9 mouse cellular contexts compared by ENCODE assay signal in the genomic region with DNA sequence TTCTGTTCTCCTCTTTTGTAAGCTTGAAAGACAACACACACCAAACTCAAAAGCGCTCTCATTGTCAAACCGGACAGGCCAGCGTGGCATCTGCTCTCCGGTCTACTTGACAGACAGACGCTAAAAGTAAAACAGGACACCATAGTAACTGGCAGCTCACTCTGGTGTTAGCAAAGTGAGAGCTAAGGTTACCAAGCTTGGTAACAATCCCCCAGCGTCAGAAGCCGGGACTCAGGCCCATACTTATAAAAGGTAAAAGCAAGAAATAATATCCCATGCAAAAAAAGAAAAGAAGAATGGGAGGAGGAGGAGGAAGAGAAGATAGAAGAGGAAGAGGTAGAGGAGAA. TPM values are rescaled to one million over a fixed set of nuclear protein-coding genes. Genes with fewer than 3 reads are reported as not detected.
DNase-seq lines count a peak whose midpoint lies in the region; ATAC-seq lines count a peak whose summit lies in the region.
"Had no signal": no experiment of that assay in that cellular context is flagged by ENCODE, and none has a peak within 500 bp of the region (broad histone marks: within the 10 kb centered on the region; RNA-seq: fewer than 3 reads in every experiment).

No protein-coding gene starts in this region.

- peak overlapping the region; percentile 31 for H3K4me3 ChIP-seq in heart, embryonic 16.5 days (ENCODE audit: low read length)
- H3K4me3 ChIP-seq in embryonic facial prominence, embryonic 11.5 days (ENCODE audit: low read depth, low read length) = peak overlapping the region; percentile 23
- H3K4me3 ChIP-seq in intestine, embryonic 16.5 days (ENCODE audit: low read length) = peak overlapping the region; percentile 34
- H3K4me3 ChIP-seq in midbrain, embryonic 16.5 days (ENCODE audit: low read depth, low read length) = peak overlapping the region; percentile 45

- H3K9me3 ChIP-seq in heart, embryonic 16.5 days (replicated peaks; ENCODE audit: control insufficient read depth, low read length) = no peaks in the 10 kb centered on the region; the same call in 1 of the 2 replicates
- no peaks in the 10 kb centered on the region for H3K9me3 ChIP-seq in embryonic facial prominence, embryonic 11.5 days (replicated peaks; ENCODE audit: control insufficient read depth, low read length)
- no peaks in the 10 kb centered on the region for H3K9me3 ChIP-seq in intestine, embryonic 16.5 days (ENCODE audit: control insufficient read depth, low read length)
- no peaks in the 10 kb centered on the region for H3K9me3 ChIP-seq in midbrain, embryonic 16.5 days (replicated peaks; ENCODE audit: control insufficient read depth, low read length, poor library complexity, severe bottlenecking)

- peak overlapping the region; percentile 58 for H3K4me2 ChIP-seq in heart, embryonic 16.5 days (ENCODE audit: low read depth, low read length)
- H3K4me2 ChIP-seq in embryonic facial prominence, embryonic 11.5 days (ENCODE audit: low read depth, low read length) = peak overlapping the region; percentile 62
- peak overlapping the region; percentile 57 for H3K4me2 ChIP-seq in intestine, embryonic 16.5 days (ENCODE audit: low read depth, low read length)
- H3K4me2 ChIP-seq in midbrain, embryonic 16.5 days (ENCODE audit: low read length) = peak overlapping the region; percentile 92

- H3K4me1 ChIP-seq in heart, embryonic 16.5 days (ENCODE audit: control insufficient read depth, insufficient read depth, low read length) = peaks cover 35% of the 10 kb centered on the region
- H3K4me1 ChIP-seq in embryonic facial prominence, embryonic 11.5 days (ENCODE audit: control insufficient read depth, insufficient read depth, low read length) = no peaks in the 10 kb centered on the region; the same call in 1 of the 2 replicates
- H3K4me1 ChIP-seq in intestine, embryonic 16.5 days (ENCODE audit: control insufficient read depth, insufficient read depth, low read length) = peaks cover 4% of the 10 kb centered on the region
- H3K4me1 ChIP-seq in midbrain, embryonic 16.5 days (ENCODE audit: control insufficient read depth, insufficient read depth, low read length) = peaks cover 8% of the 10 kb centered on the region

- intact Hi-C loops in heart, postnatal 14 days (cut with DNase I) = no loop called here

- peaks cover 8% of the 10 kb centered on the region for H3K36me3 ChIP-seq in heart, embryonic 16.5 days (ENCODE audit: control insufficient read depth, insufficient read depth)
- no peaks in the 10 kb centered on the region for H3K36me3 ChIP-seq in embryonic facial prominence, embryonic 11.5 days (replicated peaks; ENCODE audit: control insufficient read depth, insufficient read depth, low read depth, low read length)
- no peaks in the 10 kb centered on the region for H3K36me3 ChIP-seq in intestine, embryonic 16.5 days (ENCODE audit: control insufficient read depth, insufficient read depth, low read length)
- no peaks in the 10 kb centered on the region for H3K36me3 ChIP-seq in midbrain, embryonic 16.5 days (ENCODE audit: control insufficient read depth, insufficient read depth, low read length)

- whole genome bisulfite sequencing in heart, embryonic 16.5 days = 6% methylated on average over 7 of the region's 7 CpGs
- WGBS in embryonic facial prominence, embryonic 11.5 days = under 1% methylated on average over 7 of the region's 7 CpGs
- 12% methylated on average over 7 of the region's 7 CpGs for WGBS in intestine, embryonic 16.5 days
- 0% methylated on average over 7 of the region's 7 CpGs for WGBS in midbrain, embryonic 16.5 days

- ATAC-seq in heart, embryonic 16.5 days (replicated peaks; ENCODE audit: extremely low read depth, insufficient read depth, low FRiP score) = peak; percentile 38; the same call in 1 of the 2 replicates
- ATAC-seq in embryonic facial prominence, embryonic 11.5 days (replicated peaks; ENCODE audit: insufficient number of reproducible peaks, low FRiP score, low TSS enrichment, low read depth) = peak; percentile 50; the same call in 1 of the 2 replicates
- no peak for ATAC-seq in intestine, embryonic 16.5 days
- peak; percentile 62 for ATAC-seq in midbrain, embryonic 16.5 days

- peak overlapping the region; percentile 37 for H3K9ac ChIP-seq in heart, embryonic 16.5 days (ENCODE audit: low read length)
- H3K9ac ChIP-seq in embryonic facial prominence, embryonic 11.5 days (replicated peaks; ENCODE audit: low read length) = peak overlapping the region; percentile 37; the same call in 1 of the 2 replicates
- H3K9ac ChIP-seq in intestine, embryonic 16.5 days (ENCODE audit: low read depth, low read length) = peak overlapping the region; percentile 45; the same call in 1 of the 2 replicates
- H3K9ac ChIP-seq in midbrain, embryonic 16.5 days (ENCODE audit: low read depth, low read length) = no peak overlapping the region; the same call in 1 of the 2 replicates

- H3K27ac ChIP-seq in heart, embryonic 16.5 days (ENCODE audit: low read length) = peak overlapping the region; percentile 79
- peak overlapping the region; percentile 47; the same call in 1 of the 2 replicates for H3K27ac ChIP-seq in embryonic facial prominence, embryonic 11.5 days (replicated peaks; ENCODE audit: low read depth, low read length)
- H3K27ac ChIP-seq in intestine, embryonic 16.5 days (ENCODE audit: low read length) = peak overlapping the region; percentile 69
- peak overlapping the region; percentile 54; the same call in 1 of the 2 replicates for H3K27ac ChIP-seq in midbrain, embryonic 16.5 days (ENCODE audit: low read length)

- no peak for DNase-seq in heart, postnatal 14 days
- no peak for DNase-seq in embryonic facial prominence, embryonic 11.5 days (ENCODE audit: low spot score)
- no peak for DNase-seq in urinary bladder, postnatal 25 days (ENCODE audit: low spot score)
- no peak for DNase-seq in thymus, postnatal 0 days (ENCODE audit: low spot score)
- DNase-seq in testis, postnatal 14 days (ENCODE audit: low spot score) = no peak
- DNase-seq: thymus, postnatal 36 days had no signal

- no peaks in the 10 kb centered on the region for H3K27me3 ChIP-seq in heart, embryonic 16.5 days (ENCODE audit: control insufficient read depth, insufficient read depth, low read length)
- no peaks in the 10 kb centered on the region for H3K27me3 ChIP-seq in embryonic facial prominence, embryonic 11.5 days (ENCODE audit: control insufficient read depth, insufficient read depth, low read length)
- H3K27me3 ChIP-seq in intestine, embryonic 16.5 days (replicated peaks; ENCODE audit: control insufficient read depth, insufficient read depth, low read length) = no peaks in the 10 kb centered on the region
- no peaks in the 10 kb centered on the region for H3K27me3 ChIP-seq in midbrain, embryonic 16.5 days (ENCODE audit: control insufficient read depth, insufficient read depth, low read depth, low read length)

RNA-seq across cellular contexts. Expression of gene Msrb3, which starts 15.9 kb away (rescaled TPM):
- 38.3 and 39.8 TPM in 2 replicates for polyA plus RNA-seq in heart, embryonic 16.5 days (2015; fragmentation: Nextera tagmentation; extraction: Ambion mirVana)
- 100 to 1,000 TPM; 104 TPM for total RNA-seq in heart, postnatal 14 days (2021)
- 6.4 and 6.6 TPM in 2 replicates for polyA plus RNA-seq in embryonic facial prominence, embryonic 11.5 days (2014; fragmentation: Nextera tagmentation; extraction: Ambion mirVana)
- polyA plus RNA-seq in intestine, embryonic 16.5 days (2015; fragmentation: Nextera tagmentation; extraction: Ambion mirVana) = 11.2 and 14.0 TPM in 2 replicates
- 1.0 and 1.3 TPM in 2 replicates for polyA plus RNA-seq in midbrain, embryonic 16.5 days (2015; fragmentation: Nextera tagmentation; extraction: Ambion mirVana)
- polyA plus RNA-seq in thymus, postnatal 0 days (2015; fragmentation: Nextera tagmentation; extraction: Ambion mirVana) = 2.3 and 3.3 TPM in 2 replicates
